Mouse (Mus musculus) adrenal gland, postnatal 10 days (tissue): ENCODE data around the gene Hspa1l. TPM values are rescaled to one million over a fixed set of nuclear protein-coding genes. Genes with fewer than 3 reads are reported as not detected.

Experiments
- DNase-seq: peaks from one replicate; pipeline ENCODE4 v3.0.0; 2021; ENCODE audit warnings: mixed read lengths
- total RNA-seq, 2 experiments: library from RNA; stranded (reverse); gene quantifications; 2 replicates each; pipeline ENCODE4 v1.2.3; 2021

Gene Hspa1l
- total RNA-seq, 2 experiments from 2014 or later = 0.75 to 1.4 TPM

- no peak for DNase-seq
These were observed 55.0 kb downstream of the Hspa1l start, which contains the start of gene Sapcd1 for GRCm38 (mm10) chr17:35027277-35028068. Gene Sapcd1 (minus strand): TSS chr17:35028016.

GRCm38 (mm10) chr17:35028315-35028714, 55.8 kb downstream of the Hspa1l start:
- no peak for DNase-seq

Other genes with a start within 250 kb of the Hspa1l start
- gene C4b, start 228.8 kb upstream of the Hspa1l start, total RNA-seq = 100 to 1,000 TPM in 1 of 2 experiments, 10 to 100 TPM in 1; 88.4 to 156 TPM
- gene Cyp21a1, start 168.1 kb upstream of the Hspa1l start, total RNA-seq = 1,000 to 10,000 TPM; 2,477 to 2,588 TPM
- gene Stk19, start 135.8 kb upstream of the Hspa1l start, total RNA-seq = 10 to 100 TPM; 31.8 to 33.0 TPM
- 10 to 100 TPM; 45.1 to 52.2 TPM for gene Dxo, start 135.7 kb upstream of the Hspa1l start, total RNA-seq
- 10 to 100 TPM; 49.2 to 60.8 TPM for gene Skiv2l, start 122.5 kb upstream of the Hspa1l start, total RNA-seq
- gene Nelfe, start 122.3 kb upstream of the Hspa1l start, total RNA-seq = 10 to 100 TPM; 44.2 to 48.4 TPM
- gene Cfb, start 110.2 kb upstream of the Hspa1l start, total RNA-seq = 100 to 1,000 TPM; 158 to 363 TPM
- gene Zbtb12, start 93.2 kb upstream of the Hspa1l start, total RNA-seq = 10 to 100 TPM; 13.5 to 17.8 TPM
- gene Gm20547, start 90.7 kb upstream of the Hspa1l start, total RNA-seq = under 1 TPM in 1 of 2 experiments, not detected in 1; 0.21 TPM
- 10 to 100 TPM; 41.1 TPM for gene C2, start 74.4 kb upstream of the Hspa1l start, total RNA-seq
- 100 to 1,000 TPM; 113 to 137 TPM for gene Ehmt2, start 74.2 kb upstream of the Hspa1l start, total RNA-seq
- 1 to 10 TPM in 1 of 2 experiments, under 1 TPM in 1; 1.00 to 1.2 TPM for gene Slc44a4, start 58.2 kb upstream of the Hspa1l start, total RNA-seq
- 10 to 100 TPM; 18.6 to 24.2 TPM for gene Neu1, start 41.5 kb upstream of the Hspa1l start, total RNA-seq
- gene Hspa1b, start 13.5 kb upstream of the Hspa1l start, total RNA-seq = 10 to 100 TPM; 16.4 to 32.9 TPM
- not detected for gene Gm20481, start 2.8 kb upstream of the Hspa1l start, total RNA-seq
- 10 to 100 TPM in 1 of 2 experiments, 1 to 10 TPM in 1; 7.3 to 13.6 TPM for gene Hspa1a, start 547 bp upstream of the Hspa1l start, total RNA-seq
- 10 to 100 TPM; 39.0 to 42.8 TPM for gene Lsm2, start 9.2 kb downstream of the Hspa1l start, total RNA-seq
- 10 to 100 TPM; 56.5 to 63.0 TPM for gene Vars, start 28.3 kb downstream of the Hspa1l start, total RNA-seq
- gene Vwa7, start 43.9 kb downstream of the Hspa1l start, total RNA-seq = 1 to 10 TPM in 1 of 2 experiments, under 1 TPM in 1; 0.72 to 1.5 TPM
- gene Sapcd1, start 55.3 kb downstream of the Hspa1l start, total RNA-seq = 1 to 10 TPM; 1.1 to 1.6 TPM
- 1 to 10 TPM; 2.3 to 5.0 TPM for gene Msh5, start 74.0 kb downstream of the Hspa1l start, total RNA-seq
- 100 to 1,000 TPM in 1 of 2 experiments, 10 to 100 TPM in 1; 95.6 to 105 TPM for gene Clic1, start 77.3 kb downstream of the Hspa1l start, total RNA-seq
- 10 to 100 TPM; 35.2 to 51.7 TPM for gene Ddah2, start 86.3 kb downstream of the Hspa1l start, total RNA-seq
- not detected for gene Ly6g6c, start 92.7 kb downstream of the Hspa1l start, total RNA-seq
- under 1 TPM; 0.24 to 0.30 TPM for gene Mpig6b, start 93.5 kb downstream of the Hspa1l start, total RNA-seq
- under 1 TPM in 1 of 2 experiments, not detected in 1; 0.27 TPM for gene Ly6g6e, start 104.2 kb downstream of the Hspa1l start, total RNA-seq
- gene Ly6g6d, start 105.4 kb downstream of the Hspa1l start, total RNA-seq = 1 to 10 TPM; 1.1 to 2.2 TPM
- gene Ly6g6f, start 112.9 kb downstream of the Hspa1l start, total RNA-seq = under 1 TPM in 1 of 2 experiments, not detected in 1; 0.48 TPM
- gene Abhd16a, start 116.6 kb downstream of the Hspa1l start, total RNA-seq = 10 to 100 TPM; 77.2 to 91.4 TPM
- gene Ly6g5c, start 135.6 kb downstream of the Hspa1l start, total RNA-seq = not detected
- gene Ly6g5b, start 142.7 kb downstream of the Hspa1l start, total RNA-seq = under 1 TPM; 0.30 to 0.91 TPM
- 10 to 100 TPM; 10.8 to 11.4 TPM for gene Gpank1, start 148.8 kb downstream of the Hspa1l start, total RNA-seq
- gene Csnk2b, start 149.3 kb downstream of the Hspa1l start, total RNA-seq = 100 to 1,000 TPM; 198 to 200 TPM
- gene D17H6S53E, start 153.7 kb downstream of the Hspa1l start, total RNA-seq = 10 to 100 TPM; 26.0 to 28.5 TPM
- gene Apom, start 159.3 kb downstream of the Hspa1l start, total RNA-seq = 100 to 1,000 TPM in 1 of 2 experiments, 10 to 100 TPM in 1; 44.8 to 115 TPM
- gene Bag6, start 162.5 kb downstream of the Hspa1l start, total RNA-seq = 100 to 1,000 TPM; 300 to 349 TPM
- 100 to 1,000 TPM; 182 to 212 TPM for gene Prrc2a, start 192.2 kb downstream of the Hspa1l start, total RNA-seq
- 1 to 10 TPM; 6.6 to 6.8 TPM for gene Aif1, start 203.4 kb downstream of the Hspa1l start, total RNA-seq
- 10 to 100 TPM in 1 of 2 experiments, 1 to 10 TPM in 1; 10.0 to 10.5 TPM for gene Lst1, start 215.7 kb downstream of the Hspa1l start, total RNA-seq
- gene Ltb, start 221.7 kb downstream of the Hspa1l start, total RNA-seq = 10 to 100 TPM; 11.5 to 12.6 TPM
- gene Tnf, start 229.3 kb downstream of the Hspa1l start, total RNA-seq = 1 to 10 TPM; 1.3 to 1.4 TPM
- gene Lta, start 232.6 kb downstream of the Hspa1l start, total RNA-seq = under 1 TPM; 0.81 to 0.97 TPM
- gene Gm16181, start 248.1 kb downstream of the Hspa1l start, total RNA-seq = 1 to 10 TPM in 1 of 2 experiments, not detected in 1; 1.3 TPM